Mouse (Mus musculus): ENCODE results near the gene Tecr. TPM values are rescaled to one million over a fixed set of nuclear protein-coding genes. Genes with fewer than 3 reads are reported as not detected.

The Tecr gene
- total RNA-seq (2017), result 59.7 to 123 TPM (median 61.4 TPM) in 3 replicates

GRCm38 (mm10) chr8:83607661-83608397 lies at the start of gene Tecr, which contains the start of gene Dnajb1:
Gene Tecr (minus strand): TSS chr8:83607971.
Gene Dnajb1 (plus strand): TSS chr8:83608193.
- peak; percentile 92 for ATAC-seq (replicated peaks; ENCODE audit: insufficient number of reproducible peaks, low FRiP score, low TSS enrichment, poor library complexity, severe bottlenecking)

GRCm38 (mm10) chr8:83656484-83657246 lies 48.9 kb upstream of the Tecr start:
- ATAC-seq (replicated peaks; ENCODE audit: insufficient number of reproducible peaks, low FRiP score, low TSS enrichment, poor library complexity, severe bottlenecking), result no peak

GRCm38 (mm10) chr8:83656043-83656442 lies 48.3 kb upstream of the Tecr start:
- no peak for ATAC-seq (replicated peaks; ENCODE audit: insufficient number of reproducible peaks, low FRiP score, low TSS enrichment, poor library complexity, severe bottlenecking)

- ATAC-seq (replicated peaks; ENCODE audit: insufficient number of reproducible peaks, low FRiP score, low TSS enrichment, poor library complexity, severe bottlenecking), result no peak
Observed at GRCm38 (mm10) chr8:83654725-83655124, 47.0 kb upstream of the Tecr start.

- ATAC-seq (replicated peaks; ENCODE audit: insufficient number of reproducible peaks, low FRiP score, low TSS enrichment, poor library complexity, severe bottlenecking), result no peak
Observed at GRCm38 (mm10) chr8:83653662-83654017, 45.9 kb upstream of the Tecr start.

- no peak for ATAC-seq (replicated peaks; ENCODE audit: insufficient number of reproducible peaks, low FRiP score, low TSS enrichment, poor library complexity, severe bottlenecking)
Observed at GRCm38 (mm10) chr8:83652744-83653661, 45.2 kb upstream of the Tecr start.

- ATAC-seq (replicated peaks; ENCODE audit: insufficient number of reproducible peaks, low FRiP score, low TSS enrichment, poor library complexity, severe bottlenecking), result peak; percentile 96
Observed at GRCm38 (mm10) chr8:83652030-83652743, 44.4 kb upstream of the Tecr start, which contains the start of gene Gipc1. Gene Gipc1 (plus strand): TSS chr8:83652677.

- no peak for ATAC-seq (replicated peaks; ENCODE audit: insufficient number of reproducible peaks, low FRiP score, low TSS enrichment, poor library complexity, severe bottlenecking)
Observed at GRCm38 (mm10) chr8:83649699-83650098, 41.9 kb upstream of the Tecr start.

GRCm38 (mm10) chr8:83648031-83648430 lies 40.3 kb upstream of the Tecr start:
- no peak for ATAC-seq (replicated peaks; ENCODE audit: insufficient number of reproducible peaks, low FRiP score, low TSS enrichment, poor library complexity, severe bottlenecking)

GRCm38 (mm10) chr8:83647511-83647910 lies 39.7 kb upstream of the Tecr start:
- ATAC-seq (replicated peaks; ENCODE audit: insufficient number of reproducible peaks, low FRiP score, low TSS enrichment, poor library complexity, severe bottlenecking), result no peak

- no peak for ATAC-seq (replicated peaks; ENCODE audit: insufficient number of reproducible peaks, low FRiP score, low TSS enrichment, poor library complexity, severe bottlenecking)
Observed at GRCm38 (mm10) chr8:83639649-83640048, 31.9 kb upstream of the Tecr start.

GRCm38 (mm10) chr8:83638856-83639255 lies 31.1 kb upstream of the Tecr start:
- no peak for ATAC-seq (replicated peaks; ENCODE audit: insufficient number of reproducible peaks, low FRiP score, low TSS enrichment, poor library complexity, severe bottlenecking)

- ATAC-seq (replicated peaks; ENCODE audit: insufficient number of reproducible peaks, low FRiP score, low TSS enrichment, poor library complexity, severe bottlenecking), result no peak
Observed at GRCm38 (mm10) chr8:83632083-83632707, 24.4 kb upstream of the Tecr start.

GRCm38 (mm10) chr8:83625676-83626299 lies 18.0 kb upstream of the Tecr start:
- no peak for ATAC-seq (replicated peaks; ENCODE audit: insufficient number of reproducible peaks, low FRiP score, low TSS enrichment, poor library complexity, severe bottlenecking)

- no peak for ATAC-seq (replicated peaks; ENCODE audit: insufficient number of reproducible peaks, low FRiP score, low TSS enrichment, poor library complexity, severe bottlenecking)
Observed at GRCm38 (mm10) chr8:83624739-83625138, 17.0 kb upstream of the Tecr start.

- no peak for ATAC-seq (replicated peaks; ENCODE audit: insufficient number of reproducible peaks, low FRiP score, low TSS enrichment, poor library complexity, severe bottlenecking)
Observed at GRCm38 (mm10) chr8:83623549-83623948, 15.8 kb upstream of the Tecr start.

- ATAC-seq (replicated peaks; ENCODE audit: insufficient number of reproducible peaks, low FRiP score, low TSS enrichment, poor library complexity, severe bottlenecking), result peak; percentile 86
Observed at GRCm38 (mm10) chr8:83622389-83622989, 14.7 kb upstream of the Tecr start.

Measured in monocyte, adult 5-6 weeks (primary cell).